Mouse (Mus musculus) midbrain, postnatal 0 days (tissue): Measurements from ENCODE around the gene Stxbp3. TPM values are rescaled to one million over a fixed set of nuclear protein-coding genes. Genes with fewer than 3 reads are reported as not detected.

Source experiments
- ATAC-seq: fragments of 200-750 bp; cut with Nextera tagmentation; 2 replicates; pipeline ENCODE4 v1.8.0; 2017; ENCODE audit warnings: moderate number of reproducible peaks, mild to moderate bottlenecking, moderate TSS enrichment, moderate library complexity; ENCODE audit not compliant: low FRiP score
- DNase-seq: peaks from one replicate; pipeline ENCODE4 v3.0.0-alpha.2; 2015; ENCODE audit warnings: low spot score
- H3K27ac ChIP-seq: fragments of 300-500 bp; sonication (generic); 2 replicates; pipeline ENCODE4 v1.5.1; 2014; ENCODE audit warnings: low read depth, mild to moderate bottlenecking, low read length, mixed read lengths
- H3K27me3 ChIP-seq: fragments of 300-500 bp; sonication (generic); 2 replicates; pipeline ENCODE4 v1.6.1; 2014; ENCODE audit warnings: low read length, control low read depth, mixed read lengths; ENCODE audit not compliant: insufficient read depth
- H3K36me3 ChIP-seq: fragments of 300-500 bp; sonication (generic); 2 replicates; pipeline ENCODE4 v1.6.1; 2014; ENCODE audit warnings: low read length, control low read depth, mixed read lengths; ENCODE audit not compliant: insufficient read depth
- H3K4me1 ChIP-seq: fragments of 300-500 bp; sonication (generic); 2 replicates; pipeline ENCODE4 v1.6.1; 2014; ENCODE audit warnings: mild to moderate bottlenecking, control low read depth, antibody characterized with exemption, low read length, mixed read lengths; ENCODE audit not compliant: insufficient read depth
- H3K4me2 ChIP-seq: fragments of 300-500 bp; sonication (generic); 2 replicates; pipeline ENCODE4 v1.6.1; 2014; ENCODE audit warnings: low read depth, mild to moderate bottlenecking, low read length, mixed read lengths; ENCODE audit not compliant: poor library complexity, severe bottlenecking
- H3K4me3 ChIP-seq: fragments of 300-500 bp; sonication (generic); 2 replicates; pipeline ENCODE4 v1.5.1; 2014; ENCODE audit warnings: low read depth, mild to moderate bottlenecking, low read length, moderate library complexity
- H3K9ac ChIP-seq: fragments of 300-500 bp; sonication (generic); replicated peaks from 2 replicates; pipeline ENCODE4 v1.6.1; 2014; ENCODE audit warnings: mild to moderate bottlenecking, low read length, moderate library complexity, mixed read lengths; ENCODE audit not compliant: poor library complexity, severe bottlenecking
- H3K9me3 ChIP-seq: fragments of 300-500 bp; sonication (generic); 2 replicates; pipeline ENCODE4 v1.6.1; 2016; ENCODE audit warnings: low read length, control low read depth
- CTCF ChIP-seq: IDR thresholded peaks from 2 replicates; pipeline ENCODE4 v1.5.1; 2016; ENCODE audit warnings: antibody characterized with exemption, mild to moderate bottlenecking
- WGBS: fragments of 180-500 bp; shearing (Covaris S2); extraction: QIAGEN DNeasy Blood & Tissue Kit; methylation state at CpG from one replicate; pipeline ENCODE4 v1.1.7; 2014; 5-methylcytosine and 5-hydroxymethylcytosine counted together
- polyA plus RNA-seq: library from polyadenylated mRNA; unstranded; fragments of >200 nt; fragmentation: Nextera tagmentation; extraction: Ambion mirVana; gene quantifications from 2 replicates; pipeline ENCODE4 v1.2.1, GENCODE M21; 2015
- total RNA-seq: library from RNA; depleted of rRNA; stranded (reverse); fragments of >200 nt; gene quantifications from 2 replicates; pipeline ENCODE4 v1.2.3, GENCODE M21; 2014; rRNA removed

Gene Stxbp3
- total RNA-seq = 8.8 and 12.3 TPM in 2 replicates
- 10.7 and 11.7 TPM in 2 replicates for polyA plus RNA-seq

- H3K9ac ChIP-seq = peak within 1 kb of the TSS; percentile 66
- peak within 1 kb of the TSS; percentile 80 for H3K4me2 ChIP-seq
- ATAC-seq (peak; percentile 98), DNase-seq (peak; percentile 98)
- no peaks in the 10 kb centered on the region for H3K36me3 ChIP-seq
- H3K27me3 ChIP-seq = no peaks in the 10 kb centered on the region
- H3K9me3 ChIP-seq = no peaks in the 10 kb centered on the region
- WGBS = under 1% methylated on average over 47 of the region's 56 CpGs
- H3K27ac ChIP-seq = peak within 1 kb of the TSS; percentile 70
- TF ChIP-seq CTCF = peak; percentile 98
- peak within 1 kb of the TSS; percentile 77 for H3K4me3 ChIP-seq
- peaks cover 6% of the 10 kb centered on the region for H3K4me1 ChIP-seq
These were observed at the start of gene Stxbp3 for GRCm38 (mm10) chr3:108840000-108840715. Gene Stxbp3 (minus strand): TSS chr3:108840526.

- no peak within 1 kb of the TSS for H3K4me2 ChIP-seq
- no peak within 1 kb of the TSS for H3K9ac ChIP-seq
- no peak within 1 kb of the TSS for H3K4me3 ChIP-seq
- H3K27me3 ChIP-seq = no peaks in the 10 kb centered on the region
- H3K36me3 ChIP-seq = no peaks in the 10 kb centered on the region
- H3K27ac ChIP-seq = no peak within 1 kb of the TSS
- no peaks in the 10 kb centered on the region for H3K4me1 ChIP-seq
- no peak for ATAC-seq
- no peak for DNase-seq
- WGBS = 98% methylated on average over 1 of the region's 1 CpGs
- TF ChIP-seq CTCF = no peak
- H3K9me3 ChIP-seq = no peaks in the 10 kb centered on the region
These were observed 49.6 kb upstream of the Stxbp3 start, which contains the start of gene Fndc7 for GRCm38 (mm10) chr3:108889908-108890307. Gene Fndc7 (minus strand): TSS chr3:108890008.

- 93% methylated on average over 3 of the region's 3 CpGs for WGBS
- Histone ChIP-seq H3K27me3 (no peaks in the 10 kb centered on the region), H3K4me1 (no peaks in the 10 kb centered on the region), H3K4me2 (no peak overlapping the region), H3K36me3 (no peaks in the 10 kb centered on the region), H3K9ac (no peak overlapping the region), H3K4me3 (no peak overlapping the region), H3K27ac (no peak overlapping the region), H3K9me3 (no peaks in the 10 kb centered on the region)
- DNase-seq = no peak
- no peak for TF ChIP-seq CTCF
- ATAC-seq = no peak
These were observed 47.3 kb upstream of the Stxbp3 start for GRCm38 (mm10) chr3:108887618-108887975.

- Histone ChIP-seq H3K4me3 (no peak overlapping the region), H3K36me3 (no peaks in the 10 kb centered on the region), H3K27ac (no peak overlapping the region), H3K9me3 (no peaks in the 10 kb centered on the region), H3K4me1 (no peaks in the 10 kb centered on the region), H3K4me2 (no peak overlapping the region), H3K27me3 (no peaks in the 10 kb centered on the region), H3K9ac (no peak overlapping the region)
- no peak for TF ChIP-seq CTCF
- WGBS = 60% methylated on average over 12 of the region's 12 CpGs
- ATAC-seq (no peak), DNase-seq (no peak)
These were observed 46.8 kb upstream of the Stxbp3 start for GRCm38 (mm10) chr3:108886934-108887617.

- Histone ChIP-seq H3K4me1 (no peaks in the 10 kb centered on the region), H3K27me3 (no peaks in the 10 kb centered on the region), H3K27ac (no peak overlapping the region), H3K9ac (no peak overlapping the region), H3K4me3 (no peak overlapping the region), H3K4me2 (no peak overlapping the region), H3K9me3 (no peaks in the 10 kb centered on the region), H3K36me3 (no peaks in the 10 kb centered on the region)
- WGBS = 54% methylated on average over 9 of the region's 9 CpGs
- no peak for ATAC-seq
- DNase-seq = peak; percentile 60
- no peak for TF ChIP-seq CTCF
These were observed 45.6 kb upstream of the Stxbp3 start for GRCm38 (mm10) chr3:108885686-108886530.
